Mouse (Mus musculus) megakaryocyte, embryonic 14.5 days (primary cell): Measurements from ENCODE around the gene Lef1. TPM values are rescaled to one million over a fixed set of nuclear protein-coding genes. Genes with fewer than 3 reads are reported as not detected.
A peak's percentile ranks its signal among the peaks of the same experiment; 100 is the strongest.

ENCODE experiments used
- H3K27me3 ChIP-seq: replicated peaks from 2 replicates; pipeline ENCODE3; 2012; ENCODE audit warnings: inconsistent platforms
- H3K36me3 ChIP-seq: replicated peaks from 2 replicates; pipeline ENCODE3; 2012; ENCODE audit warnings: low read length, inconsistent platforms, mixed read lengths
- H3K4me1 ChIP-seq: 2 replicates; pipeline ENCODE4 v1.6.1; 2012; ENCODE audit warnings: inconsistent platforms
- H3K4me3 ChIP-seq: replicated peaks from 2 replicates; pipeline ENCODE3; 2012; ENCODE audit warnings: moderate library complexity, mild to moderate bottlenecking, inconsistent platforms
- H3K9me3 ChIP-seq: 2 replicates; pipeline ENCODE4 v1.6.1; 2012; ENCODE audit warnings: inconsistent platforms
- FLI1 ChIP-seq: IDR thresholded peaks from 2 replicates; pipeline ENCODE4 v1.6.1; 2012; ENCODE audit warnings: low read length, inconsistent platforms, mixed read lengths
- GATA1 ChIP-seq: IDR thresholded peaks from 3 replicates; pipeline ENCODE4 v1.6.1; 2012; ENCODE audit warnings: mixed read lengths, low read length, inconsistent platforms, borderline replicate concordance
- polyA plus RNA-seq: library from polyadenylated mRNA; stranded (reverse); fragments of >175 nt; gene quantifications from 2 replicates; pipeline ENCODE4 v1.2.3, GENCODE M21; 2012; ENCODE audit warnings: low replicate concordance; ENCODE audit not compliant: insufficient read depth

Lef1 gene
- polyA plus RNA-seq, 1 experiment, result not detected

- peaks cover 26% of the 10 kb centered on the region for H3K4me1 ChIP-seq
- no peak for TF ChIP-seq FLI1
- no peak for TF ChIP-seq GATA1
- H3K36me3 ChIP-seq, result peaks cover 9% of the 10 kb centered on the region
- 0 out of 2 replicates have a peak, but pooled peaks cover 4% of the 10 kb centered on the region for H3K9me3 ChIP-seq
- H3K27me3 ChIP-seq, result no peaks in the 10 kb centered on the region
- H3K4me3 ChIP-seq, result peak within 1 kb of the TSS; percentile 97
These were observed 161.5 kb downstream of the Lef1 start, which contains the start of gene Hadh for GRCm38 (mm10) chr3:131271559-131272373. Hadh (minus strand) TSS chr3:131272101.

- H3K36me3 ChIP-seq, result peaks cover 3% of the 10 kb centered on the region
- H3K4me1 ChIP-seq, result peaks cover 26% of the 10 kb centered on the region
- H3K27me3 ChIP-seq, result no peaks in the 10 kb centered on the region
- no peak for TF ChIP-seq GATA1
- TF ChIP-seq FLI1, result no peak
- peak overlapping the region; percentile 97 for H3K4me3 ChIP-seq
- H3K9me3 ChIP-seq, result peaks cover 4% of the 10 kb centered on the region; the same call in 1 of the 2 replicates
These were observed 162.3 kb downstream of the Lef1 start for GRCm38 (mm10) chr3:131272374-131273100.

Other genes with a start within 250 kb of the Lef1 start
- gene Hadh, start 161.6 kb downstream of the Lef1 start, polyA plus RNA-seq, result 6.1 and 16.7 TPM in 2 replicates
- gene Cyp2u1, start 192.8 kb downstream of the Lef1 start, polyA plus RNA-seq, result not detected in 2 replicates